Mouse (Mus musculus): Measurements from ENCODE around the gene Cyp27b1.

The Cyp27b1 gene

DNA sequence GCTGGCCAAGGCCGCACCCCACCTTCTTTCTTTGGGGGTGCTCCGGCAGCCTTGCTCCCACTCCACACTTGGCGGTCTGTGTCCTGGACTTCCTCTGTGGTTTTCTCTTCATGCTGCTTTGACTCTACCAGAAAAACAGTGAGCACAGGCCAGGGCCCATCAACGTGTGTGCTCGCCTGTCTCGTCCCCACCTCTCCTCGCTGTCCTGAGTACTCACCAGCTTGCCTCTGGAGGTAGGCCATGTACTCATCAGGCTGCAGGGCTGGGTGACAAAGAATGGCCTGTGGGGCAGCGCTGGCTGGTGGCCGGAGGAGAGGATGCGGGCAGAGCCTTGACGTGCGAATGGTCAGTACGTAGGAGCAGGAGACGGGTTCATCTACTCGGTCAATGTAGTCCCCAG, 51.8 kb downstream of the Cyp27b1 start:
- Histone ChIP-seq H3K4me3 (replicated peaks; ENCODE audit: low read length) (no peak overlapping the region), H3K27me3 (ENCODE audit: insufficient read depth, low read length) (peaks cover 17% of the 10 kb centered on the region), H3K9me3 (ENCODE audit: low read length) (no peaks in the 10 kb centered on the region), H3K4me1 (replicated peaks; ENCODE audit: low read depth, low read length) (peaks cover 62% of the 10 kb centered on the region), H3K36me3 (ENCODE audit: insufficient read depth, low read length) (peaks cover 58% of the 10 kb centered on the region)
- TF ChIP-seq POU5F1 (IDR thresholded peaks at IDR 0.05; ENCODE audit: borderline replicate concordance, low read length), result no peak
- TF ChIP-seq CTCF (conservative IDR thresholded peaks at IDR 0.05; ENCODE audit: low read length), result no peak
- TF ChIP-seq NANOG (IDR thresholded peaks at IDR 0.05; ENCODE audit: borderline replicate concordance, low read length), result no peak

DNA sequence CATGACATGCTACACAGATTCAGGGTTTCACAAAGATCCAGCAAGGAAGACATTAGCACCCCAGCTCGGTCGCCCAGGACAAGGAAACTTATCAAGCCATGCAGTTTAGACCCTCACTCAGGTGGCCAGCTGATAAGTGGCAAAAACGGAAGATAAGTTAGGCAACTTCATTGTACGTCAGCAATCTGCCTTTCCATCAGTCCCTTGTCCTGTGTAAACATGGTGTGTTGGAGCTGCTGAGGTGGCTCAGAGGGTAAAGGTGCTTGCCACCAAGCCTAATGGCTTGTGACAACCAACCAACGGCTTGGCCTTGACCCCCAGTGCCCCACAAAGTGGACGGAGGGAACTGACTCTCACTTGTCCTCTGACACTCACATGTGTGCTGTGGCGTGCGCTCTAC, 52.4 kb downstream of the Cyp27b1 start:
- peaks cover 17% of the 10 kb centered on the region for H3K27me3 ChIP-seq (ENCODE audit: insufficient read depth, low read length)
- H3K4me3 ChIP-seq (replicated peaks; ENCODE audit: low read length), result no peak overlapping the region
- H3K9me3 ChIP-seq (ENCODE audit: low read length), result no peaks in the 10 kb centered on the region
- H3K4me1 ChIP-seq (replicated peaks; ENCODE audit: low read depth, low read length), result peaks cover 57% of the 10 kb centered on the region
- peaks cover 52% of the 10 kb centered on the region for H3K36me3 ChIP-seq (ENCODE audit: insufficient read depth, low read length)
- TF ChIP-seq CTCF (conservative IDR thresholded peaks at IDR 0.05; ENCODE audit: low read length), result no peak
- no peak for TF ChIP-seq POU5F1 (IDR thresholded peaks at IDR 0.05; ENCODE audit: borderline replicate concordance, low read length)
- no peak for TF ChIP-seq NANOG (IDR thresholded peaks at IDR 0.05; ENCODE audit: borderline replicate concordance, low read length)

DNA sequence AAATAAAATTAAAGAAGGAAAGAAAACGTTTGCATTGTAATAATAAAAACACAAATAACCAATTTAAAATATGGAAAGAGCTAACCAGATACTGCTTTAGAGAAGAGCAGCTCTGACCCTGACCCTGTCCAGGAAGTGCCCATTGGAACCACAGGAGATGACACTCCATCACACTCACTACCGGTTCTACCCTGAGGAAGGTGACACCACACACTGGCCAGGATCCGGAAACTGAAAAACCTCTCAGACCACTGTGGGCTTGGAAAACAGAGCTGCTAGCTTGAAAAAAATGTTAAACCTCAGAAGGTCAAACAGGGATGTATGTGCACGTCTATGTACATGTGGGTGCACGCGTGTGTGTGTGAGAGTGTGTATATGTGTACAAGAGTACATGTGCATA, 53.1 kb downstream of the Cyp27b1 start:
- Histone ChIP-seq H3K4me3 (replicated peaks; ENCODE audit: low read length) (no peak overlapping the region), H3K4me1 (replicated peaks; ENCODE audit: low read depth, low read length) (peaks cover 49% of the 10 kb centered on the region), H3K27me3 (ENCODE audit: insufficient read depth, low read length) (peaks cover 17% of the 10 kb centered on the region), H3K36me3 (ENCODE audit: insufficient read depth, low read length) (peaks cover 50% of the 10 kb centered on the region), H3K9me3 (ENCODE audit: low read length) (no peaks in the 10 kb centered on the region)
- TF ChIP-seq CTCF (conservative IDR thresholded peaks at IDR 0.05; ENCODE audit: low read length) (no peak), POU5F1 (IDR thresholded peaks at IDR 0.05; ENCODE audit: borderline replicate concordance, low read length) (no peak), NANOG (IDR thresholded peaks at IDR 0.05; ENCODE audit: borderline replicate concordance, low read length) (no peak)

Measured in E14TG2a.4 (cell line).